Mouse (Mus musculus) hindbrain, embryonic 14.5 days (tissue): ENCODE results near the gene Phf6. TPM values are rescaled to one million over a fixed set of nuclear protein-coding genes. Genes with fewer than 3 reads are reported as not detected.

Experiments used
- polyA plus RNA-seq: library from polyadenylated mRNA; unstranded; fragments of >200 nt; fragmentation: Nextera tagmentation; extraction: Ambion mirVana; gene quantifications from 2 replicates; pipeline ENCODE4 v1.2.1, GENCODE M21; 2014

Gene Phf6
- polyA plus RNA-seq, 1 experiment from 2014 or later, result 71.2 TPM

Other genes starting within 250 kb of the Phf6 start
- 8.2 and 9.4 TPM in 2 replicates for gene Ccdc160, start 121.1 kb upstream of the Phf6 start, polyA plus RNA-seq
- gene Hprt, start 75.9 kb downstream of the Phf6 start, polyA plus RNA-seq, result 137 and 139 TPM in 2 replicates